Mouse (Mus musculus) intestine, embryonic 16.5 days (tissue): ENCODE data around the gene Ripk1. TPM values are rescaled to one million over a fixed set of nuclear protein-coding genes. Genes with fewer than 3 reads are reported as not detected.

ENCODE experiments used
- ATAC-seq: fragments of 200-750 bp; cut with Nextera tagmentation; 2 replicates; pipeline ENCODE4 v1.8.0; 2017; ENCODE audit warnings: moderate TSS enrichment, moderate library complexity
- H3K27ac ChIP-seq: fragments of 300-500 bp; sonication (generic); 2 replicates; pipeline ENCODE4 v1.5.1; 2014; ENCODE audit warnings: mild to moderate bottlenecking, low read length
- H3K27me3 ChIP-seq: fragments of 300-500 bp; sonication (generic); replicated peaks from 2 replicates; pipeline ENCODE4 v1.6.1; 2014; ENCODE audit warnings: low read length, control low read depth, mixed read lengths; ENCODE audit not compliant: control insufficient read depth, insufficient read depth
- H3K36me3 ChIP-seq: fragments of 300-500 bp; sonication (generic); 2 replicates; pipeline ENCODE4 v1.6.1; 2014; ENCODE audit warnings: low read length, control low read depth; ENCODE audit not compliant: control insufficient read depth, insufficient read depth
- H3K4me1 ChIP-seq: fragments of 300-500 bp; sonication (generic); 2 replicates; pipeline ENCODE4 v1.6.1; 2014; ENCODE audit warnings: low read length, control low read depth, mixed read lengths; ENCODE audit not compliant: control insufficient read depth, insufficient read depth
- H3K4me2 ChIP-seq: fragments of 300-500 bp; sonication (generic); 2 replicates; pipeline ENCODE4 v1.6.1; 2014; ENCODE audit warnings: low read depth, low read length, control low read depth
- H3K4me3 ChIP-seq: fragments of 300-500 bp; sonication (generic); 2 replicates; pipeline ENCODE4 v1.5.1; 2014; ENCODE audit warnings: mild to moderate bottlenecking, low read length
- H3K9ac ChIP-seq: fragments of 300-500 bp; sonication (generic); 2 replicates; pipeline ENCODE4 v1.6.1; 2014; ENCODE audit warnings: low read depth, low read length
- H3K9me3 ChIP-seq: fragments of 300-500 bp; sonication (generic); 2 replicates; pipeline ENCODE4 v1.6.1; 2016; ENCODE audit warnings: low read length, control low read depth; ENCODE audit not compliant: control insufficient read depth
- WGBS: fragments of 180-500 bp; shearing (Covaris S2); extraction: QIAGEN DNeasy Blood & Tissue Kit; methylation state at CpG from one replicate; pipeline ENCODE4 v1.1.7; 2014; 5-methylcytosine and 5-hydroxymethylcytosine counted together
- polyA plus RNA-seq: library from polyadenylated mRNA; unstranded; fragments of >200 nt; fragmentation: Nextera tagmentation; extraction: Ambion mirVana; gene quantifications from 2 replicates; pipeline ENCODE4 v1.2.1, GENCODE M21; 2015

Ripk1 gene
- polyA plus RNA-seq, 1 experiment from 2014 or later, result 16.4 TPM

DNA sequence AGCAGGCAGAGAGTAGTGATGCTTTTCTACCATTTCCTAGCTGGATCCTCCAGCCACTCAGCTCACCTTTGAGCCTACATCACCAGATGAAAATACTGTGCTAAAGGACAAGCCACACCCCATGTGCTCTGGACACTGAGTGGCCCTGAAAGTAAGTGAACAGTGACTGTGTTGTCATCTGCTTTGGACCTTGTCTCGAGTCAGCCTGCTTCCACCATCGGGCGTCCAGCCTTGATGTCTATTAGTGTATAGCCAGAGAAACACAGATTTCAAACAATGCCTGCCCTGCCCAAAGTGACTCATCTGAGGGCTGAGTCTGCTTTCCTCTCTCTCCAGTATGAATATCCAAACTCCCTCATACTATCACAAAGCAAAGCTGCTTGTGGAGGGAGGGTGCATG, 77.6 kb downstream of the Ripk1 start:
- Histone ChIP-seq H3K4me1 (peaks cover 4% of the 10 kb centered on the region; the same call in 1 of the 2 replicates), H3K27me3 (no peaks in the 10 kb centered on the region), H3K4me3 (no peak overlapping the region), H3K27ac (no peak overlapping the region), H3K36me3 (no peaks in the 10 kb centered on the region), H3K4me2 (no peak overlapping the region), H3K9ac (no peak overlapping the region), H3K9me3 (no peaks in the 10 kb centered on the region)
- WGBS, result 63% methylated on average over 3 of the region's 3 CpGs
- no peak for ATAC-seq

DNA sequence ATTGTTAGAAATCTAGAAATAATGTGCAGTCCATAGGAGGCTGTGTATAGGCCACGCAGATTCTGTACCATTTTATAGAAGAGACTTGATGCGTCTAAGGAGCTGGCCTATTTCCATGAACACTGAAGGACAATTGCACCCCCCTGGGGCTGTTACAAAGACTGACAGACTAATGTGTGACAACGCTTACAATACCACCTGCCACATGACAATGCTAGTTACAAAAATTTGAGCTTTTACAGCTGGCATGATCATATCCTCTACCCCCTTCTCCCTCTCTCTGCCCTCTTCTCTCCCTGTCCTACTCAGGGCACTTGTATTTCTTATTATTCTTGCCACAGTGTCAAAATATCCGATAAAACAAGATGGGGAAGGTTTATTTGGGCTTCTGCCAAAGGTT, 79.8 kb downstream of the Ripk1 start:
- Histone ChIP-seq H3K4me3 (no peak overlapping the region), H3K4me2 (no peak overlapping the region), H3K9ac (no peak overlapping the region), H3K27me3 (no peaks in the 10 kb centered on the region), H3K36me3 (no peaks in the 10 kb centered on the region), H3K4me1 (no peaks in the 10 kb centered on the region), H3K27ac (no peak overlapping the region), H3K9me3 (no peaks in the 10 kb centered on the region)
- WGBS, result 79% methylated on average over 4 of the region's 4 CpGs
- no peak for ATAC-seq

DNA sequence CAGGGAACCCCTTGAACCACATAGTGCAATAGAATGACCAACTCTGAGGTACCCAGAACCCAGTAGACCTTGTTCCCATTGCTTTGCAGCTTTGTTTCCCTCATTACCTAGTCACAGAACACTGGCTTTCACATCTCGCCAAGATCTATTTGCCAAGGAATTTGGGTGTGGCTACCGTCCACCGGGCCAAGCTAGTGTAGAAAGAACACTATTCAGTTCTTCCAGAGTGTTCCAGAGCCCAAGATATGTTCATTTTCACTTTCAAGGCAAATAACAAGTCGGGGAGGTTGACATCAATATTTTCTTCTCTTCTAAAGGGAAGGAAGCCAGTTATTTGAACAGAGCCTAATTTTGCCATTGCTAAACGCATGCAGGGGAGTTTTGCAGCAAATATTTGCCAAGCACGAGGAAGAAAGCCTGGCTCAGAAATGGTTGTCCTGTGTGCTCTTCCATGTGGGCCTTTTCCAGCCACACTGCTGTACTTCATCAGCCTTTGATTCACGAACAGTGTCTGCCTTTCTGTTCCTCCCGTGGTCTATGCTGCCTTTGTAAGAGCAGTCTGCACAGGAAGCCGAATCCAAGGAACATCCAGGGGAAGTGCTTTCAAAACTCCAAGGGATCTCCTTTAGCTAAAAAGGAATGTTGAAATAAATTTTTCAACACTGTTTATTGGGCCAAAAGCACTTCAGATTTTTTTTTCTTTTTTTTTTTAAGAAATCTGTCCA, 82.0 kb downstream of the Ripk1 start:
- Histone ChIP-seq H3K9ac (no peak overlapping the region), H3K36me3 (no peaks in the 10 kb centered on the region), H3K27me3 (no peaks in the 10 kb centered on the region), H3K9me3 (no peaks in the 10 kb centered on the region), H3K4me3 (no peak overlapping the region), H3K4me1 (0 out of 2 replicates have a peak, but pooled peaks cover 3% of the 10 kb centered on the region), H3K4me2 (no peak overlapping the region), H3K27ac (0 out of 2 replicates have a peak overlapping the region, but pooled peaks have one; percentile 9)
- ATAC-seq, result no peak
- WGBS, result 39% methylated on average over 9 of the region's 9 CpGs

Other genes with a start within 250 kb of the Ripk1 start
- not detected in 2 replicates for gene Serpinb6e, start 159.0 kb upstream of the Ripk1 start, polyA plus RNA-seq
- gene Serpinb6c, start 96.7 kb upstream of the Ripk1 start, polyA plus RNA-seq, result 0.15 and 0.35 TPM in 2 replicates
- 54.3 and 54.8 TPM in 2 replicates for gene Nqo2, start 37.7 kb upstream of the Ripk1 start, polyA plus RNA-seq
- gene Serpinb6a, start 431 bp downstream of the Ripk1 start, polyA plus RNA-seq, result 150 and 163 TPM in 2 replicates
- 74.7 and 86.3 TPM in 2 replicates for gene Bphl, start 35.2 kb downstream of the Ripk1 start, polyA plus RNA-seq
- 149 and 162 TPM in 2 replicates for gene Tubb2a, start 75.6 kb downstream of the Ripk1 start, polyA plus RNA-seq
- gene Tubb2b, start 128.1 kb downstream of the Ripk1 start, polyA plus RNA-seq, result 30.4 and 36.0 TPM in 2 replicates
- 66.7 and 67.2 TPM in 2 replicates for gene Psmg4, start 160.6 kb downstream of the Ripk1 start, polyA plus RNA-seq